In genomic region chr19:57131366-57131765, GRCm38 (mm10) we compare ENCODE assay signal across 11 mouse cellular contexts.
DNase-seq lines count a peak whose midpoint lies in the region; ATAC-seq lines count a peak whose summit lies in the region.
"Had no signal": no experiment of that assay in that cellular context is flagged by ENCODE, and none has a peak within 500 bp of the region (broad histone marks: within the 10 kb centered on the region; RNA-seq: fewer than 3 reads in every experiment).

No protein-coding gene starts in this region.

- peak; percentile 91 for DNase-seq in heart, adult 11 months
- no peak for DNase-seq in heart, postnatal 10 days
- DNase-seq in B cell, adult 2 months: peak; percentile 68 to 72
- peak; percentile 82 to 83 for DNase-seq in spleen, postnatal 36 days (ENCODE audit: low spot score in 2 of 2)
- DNase-seq in cerebellum, postnatal 14 days: no peak
- DNase-seq in embryo, embryonic 10 days (ENCODE audit: low spot score): no peak
- DNase-seq in right cerebral cortex, adult 18-20 months: no peak
- DNase-seq: adrenal gland, postnatal 25 days; cerebellum, adult 9-11 months had no signal

- intact Hi-C loops in heart, postnatal 10 days (cut with DNase I): loop anchor here (5.0 to 10.0 kb wide), 3 partner anchors 34 to 513 kb away; no protein-coding TSS in a partner anchor

- peak; percentile 29; the same call in 1 of the 2 replicates for ATAC-seq in granulocyte monocyte progenitor cell, adult 5-6 weeks (replicated peaks; ENCODE audit: poor library complexity, severe bottlenecking)
- ATAC-seq: Patski had no signal

Comparison
In these comparisons a context has a peak if more than half of its experiments do, and no peak if none do; other contexts are left out.
1. DNase-seq: peak in heart, adult 11 months (single experiment), B cell, adult 2 months (2 of 2) and spleen, postnatal 36 days (2 of 2); none in heart, postnatal 10 days (0 of 2), cerebellum, postnatal 14 days (0 of 2), embryo, embryonic 10 days (single experiment) and right cerebral cortex, adult 18-20 months (single experiment).